Mouse (Mus musculus) brain, embryonic 14.5 days (tissue): Measurements from ENCODE around the gene Schip1.

ENCODE experiments used
- CTCF ChIP-seq: fragments of 200-500 bp; IDR thresholded peaks from 2 replicates; pipeline ENCODE4 v1.5.1; 2012; ENCODE audit warnings: inconsistent platforms, mild to moderate bottlenecking, moderate library complexity, borderline replicate concordance; ENCODE audit not compliant: insufficient read depth, insufficient read length; ENCODE audit errors: extremely low read depth
- POLR2A ChIP-seq: fragments of 200-500 bp; IDR thresholded peaks from 2 replicates; pipeline ENCODE4 v1.6.1; 2012; ENCODE audit warnings: mild to moderate bottlenecking, inconsistent platforms, borderline replicate concordance; ENCODE audit not compliant: poor library complexity, insufficient read depth, insufficient read length, severe bottlenecking; ENCODE audit errors: extremely low read depth

DNA sequence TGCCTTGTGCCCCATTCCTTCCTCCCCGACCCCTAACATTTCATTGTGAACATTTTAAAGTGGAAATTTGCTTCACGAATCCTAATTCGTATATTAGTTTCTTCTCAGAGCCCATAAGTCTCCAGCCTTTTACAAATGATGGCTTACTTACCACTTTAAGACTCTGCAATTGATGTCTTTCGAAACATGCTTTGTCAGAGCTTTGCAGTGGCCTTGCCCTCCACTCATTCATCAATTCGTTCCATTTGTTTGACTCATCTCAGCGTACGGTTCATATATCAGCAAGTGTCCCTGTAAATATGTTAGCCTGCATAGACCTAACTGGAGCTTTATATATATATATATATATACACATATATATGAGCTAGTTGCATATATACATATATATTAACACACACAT lies 503.0 kb downstream of the Schip1 start:
- TF ChIP-seq POLR2A (no peak), CTCF (no peak)
